Mouse (Mus musculus) CD8-positive naive resting alpha-beta T cell, adult 2 months (primary cell): Measurements from ENCODE around the gene Cgrrf1.

Experiments
- DNase-seq, 2 experiments: peaks; one replicate each; pipeline ENCODE4 v3.0.0; 2022; ENCODE audit warnings: low read depth in 2 of 2, low spot score in 2 of 2

Gene Cgrrf1

GRCm38 (mm10) chr14:46885429-46885755 lies 53.5 kb downstream of the Cgrrf1 start:
- DNase-seq: no peak

GRCm38 (mm10) chr14:46885891-46886301 lies 54.0 kb downstream of the Cgrrf1 start:
- no peak for DNase-seq

- DNase-seq: no peak
Measured at GRCm38 (mm10) chr14:46889096-46889495, 57.2 kb downstream of the Cgrrf1 start.

GRCm38 (mm10) chr14:46893961-46894360 lies 62.0 kb downstream of the Cgrrf1 start:
- no peak for DNase-seq

GRCm38 (mm10) chr14:46897953-46898352 lies 66.0 kb downstream of the Cgrrf1 start:
- no peak for DNase-seq

- DNase-seq: no peak
Measured at GRCm38 (mm10) chr14:46898626-46899025, 66.7 kb downstream of the Cgrrf1 start.

GRCm38 (mm10) chr14:46902498-46903087 lies 70.7 kb downstream of the Cgrrf1 start:
- no peak for DNase-seq
